Comparison of ENCODE assay signal across 14 mouse cellular contexts in genomic region chr17:26710049-26710448, GRCm38 (mm10). TPM values are rescaled to one million over a fixed set of nuclear protein-coding genes. Genes with fewer than 3 reads are reported as not detected.
DNase-seq lines count a peak whose midpoint lies in the region; ATAC-seq and TF ChIP-seq lines count a peak whose summit lies in the region.
"Had no signal": no experiment of that assay in that cellular context is flagged by ENCODE, and none has a peak within 500 bp of the region (broad histone marks: within the 10 kb centered on the region; RNA-seq: fewer than 3 reads in every experiment).

No protein-coding gene starts in this region.

- no peak overlapping the region for H3K4me3 ChIP-seq in heart, embryonic 14.5 days (ENCODE audit: control insufficient read depth in 1 of 2, insufficient read depth in 1 of 2, low read depth in 1 of 2, low read length in 2 of 2)
- no peak overlapping the region for H3K4me3 ChIP-seq in left cerebral cortex, adult 2 months
- H3K4me3 ChIP-seq: forebrain, embryonic 13.5 days; midbrain, embryonic 12.5 days; myocyte had no signal

- H3K4me1 ChIP-seq in heart, embryonic 14.5 days (ENCODE audit: control insufficient read depth in 2 of 2, insufficient read depth in 2 of 2, low read length in 2 of 2), result peaks cover 15 to 37% of the 10 kb centered on the region in 2 experiments

- H3K4me2 ChIP-seq in heart, embryonic 14.5 days (ENCODE audit: low read length), result peak overlapping the region; percentile 7; the same call in 1 of the 2 replicates
- H3K4me2 ChIP-seq: forebrain, embryonic 13.5 days; midbrain, embryonic 12.5 days had no signal

- peak overlapping the region; percentile 10 to 15; a peak in 3 of 4 replicates for H3K27ac ChIP-seq in heart, embryonic 14.5 days (replicated peaks in 1 of 2; ENCODE audit: control insufficient read depth in 1 of 2, insufficient read depth in 1 of 2, low read depth in 2 of 2, low read length in 2 of 2)
- H3K27ac ChIP-seq in left cerebral cortex, adult 2 months, result peak overlapping the region; percentile 34
- H3K27ac ChIP-seq: forebrain, embryonic 13.5 days; midbrain, embryonic 12.5 days had no signal

- TF ChIP-seq CTCF in left cerebral cortex, adult 2 months (IDR thresholded peaks at IDR 0.05), result no peak

- H3K9ac ChIP-seq in heart, embryonic 14.5 days (ENCODE audit: low read length), result 0 out of 2 replicates have a peak overlapping the region, but pooled peaks have one; percentile 23
- H3K9ac ChIP-seq: forebrain, embryonic 13.5 days; midbrain, embryonic 12.5 days had no signal

- ATAC-seq in heart, embryonic 14.5 days (ENCODE audit: insufficient number of reproducible peaks, insufficient read depth, low FRiP score, low read depth), result no peak
- peak; percentile 76 for ATAC-seq in megakaryocyte progenitor cell, adult 5-6 weeks (replicated peaks; ENCODE audit: poor library complexity)
- ATAC-seq: forebrain, embryonic 13.5 days had no signal

- no peaks in the 10 kb centered on the region for H3K27me3 ChIP-seq in heart, embryonic 14.5 days (ENCODE audit: control insufficient read depth, insufficient read depth, low read length)
- H3K27me3 ChIP-seq: forebrain, embryonic 13.5 days had no signal

- H3K9me3 ChIP-seq in heart, embryonic 14.5 days (ENCODE audit: control insufficient read depth, low read length), result no peaks in the 10 kb centered on the region
- H3K9me3 ChIP-seq: forebrain, embryonic 13.5 days; midbrain, embryonic 12.5 days had no signal

- DNase-seq in heart, postnatal 14 days, result no peak
- no peak for DNase-seq in left cerebral cortex, adult 2 months (ENCODE audit: extremely low spot score in 1 of 2, low spot score in 2 of 2)
- DNase-seq in left cerebral cortex, adult 8-10 months (ENCODE audit: low spot score in 2 of 2), result no peak
- DNase-seq in liver, result peak; percentile 34
- no peak for DNase-seq in urinary bladder, postnatal 14 days (ENCODE audit: low spot score)
- no peak for DNase-seq in embryo, embryonic 10.5 days (ENCODE audit: low spot score)
- DNase-seq: adrenal gland, adult 2 months; lung, postnatal 36 days; spleen, adult 18-20 months had no signal

- H3K36me3 ChIP-seq in heart, embryonic 14.5 days (ENCODE audit: control insufficient read depth, insufficient read depth, low read length), result no peaks in the 10 kb centered on the region
- H3K36me3 ChIP-seq: midbrain, embryonic 12.5 days had no signal

- WGBS in heart, embryonic 14.5 days, result 10% methylated on average over 6 of the region's 6 CpGs

- intact Hi-C loops in heart, postnatal 14 days (cut with DNase I), result loop anchor here (5.0 kb wide), 2 partner anchors 33 to 48 kb away; partner anchors contain the start of gene Atp6v0e
- intact Hi-C loops in left cerebral cortex, adult 2 months (cut with DNase I), result no loop called here

RNA-seq across cellular contexts. Expression of gene Crebrf, which starts 5.4 kb away (rescaled TPM):
- polyA plus RNA-seq in heart, embryonic 14.5 days (2014; fragmentation: Nextera tagmentation; extraction: Ambion mirVana), result 6.8 and 8.3 TPM in 2 replicates
- total RNA-seq in heart, postnatal 14 days (2021), result 10 to 100 TPM; 44.5 to 49.6 TPM
- total RNA-seq in left cerebral cortex, adult 2 months (2021), result 100 to 1,000 TPM; 150 TPM
- total RNA-seq in left cerebral cortex, adult 8-10 months (2022), result 100 to 1,000 TPM; 167 to 219 (median 192) TPM
- total RNA-seq in megakaryocyte progenitor cell, adult 5-6 weeks (2015), result 7.0 and 13.5 TPM in 2 replicates
- 11.1 and 18.0 TPM in 2 replicates for total RNA-seq in megakaryocyte progenitor cell, adult 5-6 weeks (2017)

RNA-seq across cellular contexts. Expression of gene Atp6v0e, which starts 47.0 kb away (rescaled TPM):
- polyA plus RNA-seq in heart, embryonic 14.5 days (2014; fragmentation: Nextera tagmentation; extraction: Ambion mirVana), result 227 and 228 TPM in 2 replicates
- 10 to 100 TPM; 68.1 to 71.3 TPM for total RNA-seq in heart, postnatal 14 days (2021)
- total RNA-seq in left cerebral cortex, adult 2 months (2021), result 10 to 100 TPM; 39.2 to 44.6 TPM
- 10 to 100 TPM; 34.5 to 46.9 (median 43.4) TPM for total RNA-seq in left cerebral cortex, adult 8-10 months (2022)
- total RNA-seq in megakaryocyte progenitor cell, adult 5-6 weeks (2015), result 233 and 245 TPM in 2 replicates
- total RNA-seq in megakaryocyte progenitor cell, adult 5-6 weeks (2017), result 309 and 383 TPM in 2 replicates
